Mouse (Mus musculus) lung, postnatal 14 days (tissue): ENCODE data around the gene Rmnd5b.

Experiments
- DNase-seq: peaks from one replicate; pipeline ENCODE4 v3.0.0; 2021

The Rmnd5b gene

DNA sequence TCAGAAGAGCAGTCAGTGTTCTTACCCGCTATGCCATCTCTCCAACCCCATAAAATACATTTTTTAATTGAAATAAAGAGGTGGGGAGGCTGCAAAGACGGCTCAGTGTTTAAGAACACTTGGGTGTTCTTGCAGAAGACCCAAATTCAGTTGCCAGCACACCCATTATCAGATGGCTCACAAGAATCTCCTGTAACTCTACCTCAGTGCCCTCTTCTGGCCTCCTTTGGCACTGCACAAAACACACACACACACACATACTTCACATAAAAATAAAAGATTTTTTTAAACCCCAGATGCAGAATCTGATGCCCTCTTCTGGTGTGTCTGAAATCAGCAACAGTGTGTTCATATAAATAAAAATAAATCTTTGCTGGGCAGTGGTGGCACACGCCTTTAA is 46.9 kb downstream of the Rmnd5b start:
- no peak for DNase-seq

GRCm38 (mm10) chr11:51587059-51587458 is 48.6 kb downstream of the Rmnd5b start:
- no peak for DNase-seq

DNA sequence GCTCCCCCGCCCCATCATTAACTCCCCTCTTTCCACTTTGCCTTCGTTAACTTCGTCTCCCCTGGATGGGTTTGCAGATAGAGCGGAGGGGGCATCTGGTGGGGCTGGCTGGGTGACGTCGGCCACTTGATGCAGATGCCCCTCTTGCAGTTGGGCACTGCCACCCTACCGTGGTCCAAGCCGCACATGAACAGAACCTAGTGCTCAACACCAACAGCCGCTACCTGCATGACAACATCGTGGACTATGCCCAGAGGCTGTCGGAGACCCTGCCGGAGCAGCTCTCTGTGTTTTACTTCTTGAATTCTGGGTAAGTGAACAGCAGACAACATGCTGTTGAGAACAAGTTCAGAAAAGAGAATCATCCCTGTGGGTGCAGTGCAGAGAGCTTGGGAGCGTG is 49.3 kb downstream of the Rmnd5b start:
- no peak for DNase-seq

DNA sequence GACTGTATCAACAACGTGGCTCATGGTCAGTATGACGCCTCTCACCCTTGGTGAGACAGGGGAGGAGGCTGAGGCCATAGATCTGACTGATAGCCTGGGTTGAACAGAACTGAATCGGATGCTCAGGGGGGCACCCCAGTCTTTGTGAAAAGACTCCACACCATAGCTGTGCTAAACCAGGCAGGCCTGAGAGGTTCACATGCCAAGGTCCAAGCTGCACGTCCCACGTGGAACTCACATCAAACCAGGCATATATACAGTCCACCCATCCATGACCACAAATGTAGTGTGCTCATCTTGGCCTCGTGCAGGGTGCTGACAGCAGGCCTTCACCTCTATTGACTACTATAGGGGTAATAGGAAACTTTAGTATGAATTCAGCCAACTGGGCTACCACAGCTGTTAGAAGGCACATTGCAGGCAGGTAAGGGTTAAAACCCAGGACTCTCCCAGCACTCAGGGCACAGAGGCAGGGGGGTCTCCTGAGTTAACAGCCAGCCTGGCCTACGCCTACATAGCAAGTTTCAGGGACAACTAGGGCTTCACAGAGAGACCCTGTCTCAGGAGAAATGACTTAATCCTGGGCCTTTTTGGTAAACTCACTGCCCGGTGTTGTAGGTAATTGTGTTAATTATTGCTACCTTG is 50.0 kb downstream of the Rmnd5b start:
- DNase-seq = no peak

GRCm38 (mm10) chr11:51584431-51585248 is 51.1 kb downstream of the Rmnd5b start, which contains the start of gene Phykpl:
Gene Phykpl (plus strand): TSS chr11:51584757.
- peak; percentile 98 for DNase-seq

GRCm38 (mm10) chr11:51584057-51584430 is 51.7 kb downstream of the Rmnd5b start:
- no peak for DNase-seq

- DNase-seq = peak; percentile 83
These were observed 53.0 kb downstream of the Rmnd5b start for GRCm38 (mm10) chr11:51582713-51583112.

GRCm38 (mm10) chr11:51579024-51579423 is 56.7 kb downstream of the Rmnd5b start:
- no peak for DNase-seq

DNA sequence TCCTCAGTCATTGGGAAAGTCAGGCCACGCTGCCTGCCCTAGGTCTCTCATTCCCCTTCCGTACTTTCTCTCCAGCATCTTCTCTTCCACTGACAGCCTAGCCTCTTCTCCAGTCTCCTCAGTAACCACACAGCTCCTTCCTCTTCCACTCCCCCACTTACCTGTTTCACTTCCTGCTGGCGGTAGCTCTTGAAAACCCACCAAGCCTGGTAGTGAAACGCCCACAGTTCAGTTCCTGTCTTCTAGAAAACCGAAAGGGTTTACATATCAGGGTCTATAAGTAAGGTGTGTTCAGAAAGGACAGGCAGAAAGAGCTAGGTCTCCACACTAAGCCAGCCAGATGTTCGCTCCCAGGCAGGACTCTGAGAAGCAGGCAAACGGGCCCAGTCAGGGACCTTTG is 58.1 kb downstream of the Rmnd5b start:
- no peak for DNase-seq

- DNase-seq = no peak
These were observed 59.2 kb downstream of the Rmnd5b start for GRCm38 (mm10) chr11:51576454-51576853.
